Mouse (Mus musculus): ENCODE results near the gene Osbpl3.
A peak's percentile ranks its signal among the peaks of the same experiment; 100 is the strongest.

Gene Osbpl3

DNA sequence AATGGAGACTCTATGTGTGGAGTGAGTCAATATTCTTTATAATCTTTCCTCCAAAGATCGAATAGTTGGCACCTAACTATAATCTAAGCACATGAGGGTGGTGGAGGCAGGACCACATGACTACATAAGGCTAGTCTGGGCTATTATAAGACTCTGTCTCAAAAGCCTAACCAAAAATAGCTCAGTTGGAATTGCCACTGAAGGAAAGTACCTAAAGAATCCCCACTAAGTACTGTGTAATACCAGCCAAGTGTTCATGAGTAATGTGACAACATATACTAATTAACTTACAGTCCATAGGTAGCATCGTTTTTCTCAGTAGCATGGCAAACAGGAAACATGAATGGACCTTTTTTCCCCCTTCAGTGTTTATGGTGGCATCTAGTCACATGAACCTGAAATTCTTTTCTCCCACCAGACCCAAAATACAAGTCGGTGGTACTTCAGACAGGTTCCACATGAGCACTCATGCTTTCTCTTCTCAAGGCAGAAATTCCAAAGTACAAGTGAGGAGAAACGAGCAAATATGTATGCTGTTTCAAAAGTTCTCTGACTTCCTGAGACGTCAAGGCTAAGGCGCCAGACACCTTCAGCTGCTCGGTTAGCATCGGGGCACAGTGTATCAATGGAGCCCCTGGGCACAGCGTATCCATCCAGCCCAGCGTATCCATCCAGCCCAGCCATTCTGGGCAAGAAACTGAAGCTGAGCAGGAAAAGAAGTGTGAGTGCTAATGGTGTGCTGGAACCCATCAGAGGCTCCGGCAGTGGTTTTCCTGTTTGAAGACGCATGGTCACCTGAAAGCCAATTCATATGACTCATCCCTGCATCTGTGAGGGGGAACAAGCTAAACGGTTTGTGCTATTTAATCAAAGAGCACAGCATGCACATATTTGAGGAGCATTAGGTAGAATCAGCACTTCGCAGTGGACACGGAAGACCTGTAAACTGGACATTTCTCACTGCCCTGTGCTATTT is 120.9 kb downstream of the Osbpl3 start:
- DNase-seq (ENCODE audit: low read depth, low spot score), result no peak

DNA sequence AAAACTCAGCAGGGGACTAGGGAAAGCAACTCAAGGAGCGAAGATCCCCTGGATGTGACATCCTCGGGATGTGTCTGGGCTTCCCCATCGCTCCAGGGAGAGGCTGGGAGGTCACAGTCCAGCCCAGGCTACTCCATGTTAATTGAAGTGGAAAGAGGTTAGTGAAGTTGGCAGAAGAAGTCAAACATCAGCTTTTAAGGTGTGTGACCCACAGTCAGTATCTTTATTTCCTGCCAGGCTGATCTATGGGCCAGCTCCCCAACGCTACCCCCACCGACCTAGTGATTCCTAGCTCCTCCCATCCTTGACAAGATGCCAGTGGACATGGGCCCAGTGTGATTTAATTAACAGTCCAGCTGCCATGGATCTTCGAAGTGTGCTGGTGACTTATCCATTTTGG is 122.7 kb downstream of the Osbpl3 start:
- no peak for DNase-seq (ENCODE audit: low read depth, low spot score)

DNA sequence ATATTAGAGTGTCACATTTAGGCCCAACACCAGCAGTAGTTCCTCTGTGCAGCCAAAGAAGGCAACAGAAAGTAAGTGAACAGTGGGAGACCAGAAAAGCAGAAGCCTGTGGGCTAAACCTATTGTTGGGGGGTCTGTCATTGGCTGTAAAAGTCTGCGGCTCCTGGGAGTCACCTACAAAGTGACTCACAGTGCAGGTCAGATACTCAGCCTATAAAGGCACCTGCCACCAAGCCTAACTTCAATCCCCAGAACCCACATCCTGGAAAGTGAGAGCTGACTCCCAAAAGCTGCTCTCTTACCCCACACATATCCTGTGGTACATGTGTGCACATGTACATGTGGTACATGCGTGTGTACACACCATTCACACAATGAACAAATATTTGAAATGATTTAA is 124.5 kb downstream of the Osbpl3 start:
- DNase-seq (ENCODE audit: low read depth, low spot score), result no peak

DNA sequence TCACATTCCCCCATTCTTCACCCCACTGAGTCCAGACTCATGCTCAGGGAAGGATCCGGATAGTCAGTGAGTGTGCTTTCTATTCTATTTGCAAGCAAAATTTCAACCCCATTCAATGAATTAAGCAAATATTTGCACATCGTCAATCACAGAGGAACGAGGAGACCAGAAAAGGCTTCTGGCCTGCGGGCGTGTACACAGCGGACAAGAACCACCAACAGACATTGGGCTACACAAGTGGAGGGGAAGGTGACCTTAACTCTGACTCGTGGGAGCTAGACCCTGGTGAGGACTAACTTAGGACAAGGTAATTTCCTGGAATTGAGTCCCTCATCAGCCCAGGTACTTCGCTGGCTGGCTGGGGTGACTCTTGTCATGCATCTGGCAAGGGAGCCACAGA is 126.6 kb downstream of the Osbpl3 start:
- DNase-seq (ENCODE audit: low read depth, low spot score), result no peak

DNA sequence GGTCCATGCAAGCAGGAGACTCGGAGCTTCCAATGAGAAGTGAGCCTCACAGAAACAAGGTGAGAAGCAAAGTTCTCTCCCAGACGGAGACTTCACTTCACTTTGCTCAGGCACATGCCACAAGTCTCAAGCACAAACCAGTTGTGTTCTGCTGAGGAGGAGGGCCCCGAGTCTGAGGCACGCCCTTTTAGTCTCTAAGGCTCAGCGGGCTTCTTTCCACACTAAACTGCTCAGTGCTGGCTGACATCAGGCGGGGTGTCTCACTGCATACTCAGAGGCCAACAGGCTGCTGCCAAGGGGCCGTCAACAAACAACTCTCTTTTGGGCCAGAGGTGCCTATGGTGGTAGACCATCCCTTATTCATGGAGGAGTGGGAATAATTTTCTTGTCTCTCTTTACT is 127.1 kb downstream of the Osbpl3 start:
- peak; percentile 32 for DNase-seq (ENCODE audit: low read depth, low spot score)

DNA sequence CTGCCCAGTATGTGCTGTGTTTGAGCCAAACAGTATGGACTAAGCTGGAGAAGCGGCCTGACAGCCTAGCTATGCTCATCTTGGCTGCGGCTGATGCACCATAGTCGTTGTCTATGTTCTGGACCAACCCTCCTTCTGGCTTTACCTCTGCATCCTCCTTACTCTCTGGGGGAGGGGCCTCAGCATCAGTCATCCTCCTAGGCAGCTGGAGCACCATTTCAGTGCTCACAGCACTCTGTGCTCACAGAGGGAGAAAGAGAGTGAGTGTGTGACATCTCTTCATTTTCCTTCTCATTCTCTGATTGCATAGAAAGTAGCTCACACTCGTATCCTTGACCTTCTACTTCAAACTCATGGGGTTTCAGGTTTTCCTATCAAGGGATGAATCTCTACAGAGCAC is 129.8 kb downstream of the Osbpl3 start:
- DNase-seq (ENCODE audit: low read depth, low spot score), result no peak

DNA sequence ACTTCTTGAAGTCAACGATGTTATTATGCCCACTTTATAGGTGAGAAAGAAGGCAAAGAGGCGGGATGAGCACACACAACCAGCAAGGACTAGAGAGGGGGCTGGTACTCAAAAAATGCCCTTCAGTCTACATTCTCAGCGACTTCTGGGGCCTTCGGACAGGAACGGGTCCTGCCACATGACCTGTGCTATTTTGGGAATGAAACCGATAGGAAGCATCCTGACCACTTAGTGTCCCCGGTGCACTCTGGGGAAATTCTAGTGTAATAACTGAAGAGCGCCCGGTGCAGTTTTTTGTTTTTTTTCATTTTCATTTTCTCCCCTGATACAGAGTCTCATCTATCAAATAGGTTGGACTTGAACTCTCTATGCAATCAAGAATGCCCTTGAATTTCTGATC is 130.5 kb downstream of the Osbpl3 start:
- DNase-seq (ENCODE audit: low read depth, low spot score), result no peak

DNA sequence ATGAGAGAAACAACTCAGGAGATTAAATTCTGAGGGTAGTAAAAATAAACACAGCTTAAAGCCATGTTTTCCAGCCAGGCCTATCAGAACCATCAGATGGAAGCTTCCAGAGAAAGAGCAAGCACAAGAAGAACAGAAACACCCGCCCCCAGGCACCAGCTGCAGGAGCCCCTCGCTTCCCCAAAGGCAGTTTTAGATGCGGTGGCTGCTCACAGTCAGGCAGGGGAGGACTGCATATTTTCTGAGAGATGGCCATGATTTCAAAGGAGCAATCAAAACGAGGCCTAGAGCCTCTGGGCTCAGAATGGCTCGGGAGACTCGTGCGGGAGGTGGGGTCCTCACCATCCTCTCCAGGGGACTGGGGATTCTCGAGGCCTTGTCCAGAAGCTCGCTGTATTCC is 133.4 kb downstream of the Osbpl3 start:
- DNase-seq (ENCODE audit: low read depth, low spot score), result no peak

DNA sequence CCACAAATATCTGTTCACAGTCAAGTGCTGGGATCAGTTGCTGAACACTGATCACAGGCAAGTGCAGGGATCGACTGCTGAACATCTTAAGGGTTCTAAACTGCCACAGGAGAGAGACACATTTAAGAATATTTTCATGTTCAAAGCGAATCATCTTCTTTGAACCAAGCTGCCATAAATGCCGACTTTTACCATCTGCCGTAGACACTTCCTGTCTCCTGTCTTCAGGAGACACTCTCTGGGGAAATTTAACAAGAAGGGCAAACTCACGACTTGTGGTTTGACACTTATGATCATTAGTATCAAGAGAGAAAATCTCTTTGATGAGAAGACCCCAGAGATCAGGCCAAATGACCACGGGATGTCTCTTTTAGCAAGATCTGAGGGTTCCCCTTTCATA is 134.3 kb downstream of the Osbpl3 start:
- DNase-seq (ENCODE audit: low read depth, low spot score), result no peak

DNA sequence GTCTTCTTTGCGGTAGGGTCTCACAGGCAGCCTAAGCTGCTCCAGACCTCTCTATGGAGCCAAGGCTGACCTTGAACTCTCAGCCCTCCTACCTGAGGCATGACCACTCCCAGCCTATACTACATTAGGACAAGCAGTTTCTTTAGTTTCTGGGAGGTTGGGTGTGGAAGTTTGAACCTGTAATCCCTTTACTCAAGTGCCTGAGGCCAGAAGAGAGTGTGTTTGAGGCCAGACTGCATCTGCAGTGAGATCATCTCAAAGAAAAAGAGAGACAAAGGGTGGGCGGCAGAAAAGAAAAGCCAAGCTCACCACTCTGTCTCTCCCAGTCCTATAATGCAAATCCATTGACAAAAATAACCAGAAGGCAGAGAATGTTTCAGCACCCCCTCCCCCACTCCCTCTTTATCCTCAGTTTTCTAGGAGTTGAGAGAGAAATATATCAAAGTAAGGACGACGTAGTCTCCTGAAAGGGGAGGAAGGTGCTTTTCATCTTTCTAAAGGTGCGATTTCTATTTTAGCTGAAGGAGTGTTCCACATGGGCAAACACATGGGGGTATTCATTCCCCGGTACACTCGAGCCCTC is 137.3 kb downstream of the Osbpl3 start:
- DNase-seq (ENCODE audit: low read depth, low spot score), result no peak

DNA sequence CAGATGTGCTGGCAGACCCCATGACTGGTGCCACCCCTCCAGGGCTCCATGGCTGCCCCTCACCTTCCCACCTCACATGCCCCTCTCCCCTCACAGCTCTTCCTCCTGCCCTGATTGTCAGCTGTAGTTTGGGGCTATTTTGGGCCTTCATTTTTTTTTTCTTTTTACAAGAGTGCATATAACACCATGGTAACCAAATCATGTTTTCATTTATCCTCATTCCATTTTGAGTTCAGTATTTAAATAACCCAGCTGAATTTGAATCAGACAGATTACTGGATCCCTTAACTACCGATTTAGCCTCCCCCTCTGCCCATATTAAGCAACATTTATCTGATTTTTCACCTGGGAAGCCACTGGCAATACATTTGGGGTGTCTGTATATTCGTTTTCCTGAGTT is 137.9 kb downstream of the Osbpl3 start:
- no peak for DNase-seq (ENCODE audit: low read depth, low spot score)

DNA sequence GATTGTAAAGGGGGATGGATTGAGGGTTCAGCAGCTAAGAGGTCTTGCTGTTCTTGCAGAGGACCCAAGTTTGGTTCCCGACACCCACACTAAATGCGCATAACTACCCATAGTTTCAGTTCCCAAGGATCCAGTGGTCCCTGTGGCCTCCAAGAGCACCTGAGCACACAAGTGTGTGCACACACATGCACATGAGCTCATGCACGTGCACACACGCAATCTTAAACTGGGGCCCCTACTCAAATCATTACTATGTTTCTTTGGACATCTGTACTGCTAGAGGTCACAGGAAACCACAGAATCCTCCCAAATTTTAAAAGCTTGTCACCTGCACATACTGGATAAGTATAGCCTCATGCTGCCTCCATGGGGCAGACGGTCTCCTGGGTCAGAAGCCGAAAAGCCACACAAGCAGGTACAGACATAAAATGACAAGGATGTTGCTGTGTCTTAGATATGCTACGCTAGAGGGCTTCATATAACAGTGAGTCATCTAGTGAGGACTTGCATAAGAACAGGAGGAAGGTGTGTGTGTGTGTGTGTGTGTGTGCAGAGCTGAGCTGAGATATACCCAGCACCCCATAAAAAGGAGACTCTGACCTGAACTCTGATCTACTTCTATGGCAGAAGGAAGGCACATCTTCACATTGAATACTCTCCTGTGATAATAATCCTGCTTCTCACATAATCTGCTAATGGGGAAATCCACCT is 139.1 kb downstream of the Osbpl3 start:
- DNase-seq (ENCODE audit: low read depth, low spot score), result no peak

DNA sequence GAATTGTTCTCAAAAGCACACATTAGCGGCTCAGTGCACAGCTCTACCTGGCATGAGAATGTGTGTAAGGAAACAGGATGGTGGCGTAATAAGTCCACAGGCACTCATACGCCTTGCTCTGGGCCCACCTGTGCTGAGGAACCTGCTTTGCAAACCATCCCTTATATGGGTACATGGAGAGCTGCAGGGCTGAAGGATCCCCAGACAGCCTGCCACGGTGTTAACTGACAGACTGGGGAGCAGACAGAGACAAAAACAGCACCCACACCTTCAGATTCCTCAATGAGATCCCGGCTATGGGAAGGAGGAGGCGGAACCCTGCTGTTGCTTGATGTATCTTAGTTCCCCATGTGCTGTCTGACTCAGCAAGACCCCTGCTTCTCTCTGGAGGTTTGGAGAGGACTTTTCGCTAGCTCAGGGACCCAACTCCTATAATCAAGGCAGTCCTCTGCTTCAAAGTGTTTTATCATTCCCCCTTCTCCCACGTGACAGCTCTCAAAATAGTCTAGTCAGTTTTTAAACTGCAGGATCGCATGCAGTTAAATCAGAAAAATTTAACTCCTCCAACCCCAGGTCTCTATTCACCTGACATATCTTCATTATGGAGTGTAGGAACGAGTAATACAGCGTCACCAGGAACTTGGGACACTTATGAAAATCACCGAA is 141.5 kb downstream of the Osbpl3 start:
- DNase-seq (ENCODE audit: low read depth, low spot score), result no peak

DNA sequence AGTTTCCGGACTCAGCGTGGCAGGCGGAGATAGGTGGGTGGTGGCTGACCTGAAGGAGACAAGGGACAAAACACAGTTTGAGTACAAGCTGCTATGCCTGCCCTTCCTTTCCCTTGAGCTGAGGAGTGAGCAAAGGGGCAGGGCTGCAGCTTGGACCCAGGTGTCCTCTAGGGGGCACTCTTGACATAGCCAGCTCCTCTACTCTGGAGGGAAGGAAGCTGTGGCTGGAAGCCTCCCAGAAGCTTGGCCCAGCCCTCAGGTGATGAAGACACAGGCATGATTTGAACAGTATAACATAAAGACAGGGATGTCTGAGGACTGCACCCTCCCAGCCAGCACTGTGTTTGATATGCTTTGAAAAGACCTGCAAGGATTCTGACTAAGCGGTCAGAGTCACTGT is 143.4 kb downstream of the Osbpl3 start:
- DNase-seq (ENCODE audit: low read depth, low spot score), result peak; percentile 57

DNA sequence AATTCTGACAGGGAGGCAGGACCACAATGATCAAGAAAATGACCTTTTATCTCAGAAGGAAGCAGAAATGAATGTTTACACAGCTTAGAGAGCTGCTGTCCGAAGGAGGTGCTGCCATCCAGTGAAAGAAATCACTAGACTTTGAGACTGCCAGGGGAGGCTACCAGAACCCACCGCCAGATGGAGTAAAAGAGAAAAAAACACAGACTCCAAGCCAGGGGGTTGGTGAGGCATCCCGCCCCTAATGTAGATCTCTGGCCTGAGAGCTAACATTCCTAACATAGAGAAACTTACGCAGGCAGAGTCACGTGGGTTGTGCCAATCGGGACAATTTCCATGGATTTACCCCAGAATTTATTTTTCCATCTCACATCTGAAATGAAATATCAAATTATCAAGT is 147.0 kb downstream of the Osbpl3 start:
- no peak for DNase-seq (ENCODE audit: low read depth, low spot score)

DNA sequence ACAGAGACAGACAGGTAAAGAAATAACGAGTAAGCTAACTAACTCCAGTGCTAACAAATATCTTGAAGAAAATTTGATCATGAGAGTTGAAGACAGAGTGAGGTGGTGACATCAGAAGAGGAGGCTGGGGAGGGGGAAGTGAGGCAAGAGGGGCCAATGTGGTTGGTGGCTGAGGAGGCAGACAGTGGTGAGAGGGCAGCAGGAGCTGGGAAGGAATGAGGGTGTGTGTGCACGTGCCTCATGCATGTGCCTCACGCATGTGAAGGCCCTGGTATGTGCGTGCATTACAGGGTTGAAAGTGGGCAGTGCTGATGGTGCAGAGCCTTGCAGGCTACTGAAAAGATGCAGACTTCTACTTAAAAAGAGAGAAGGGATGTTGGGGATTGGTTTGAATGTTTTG is 149.4 kb downstream of the Osbpl3 start:
- no peak for DNase-seq (ENCODE audit: low read depth, low spot score)

DNA sequence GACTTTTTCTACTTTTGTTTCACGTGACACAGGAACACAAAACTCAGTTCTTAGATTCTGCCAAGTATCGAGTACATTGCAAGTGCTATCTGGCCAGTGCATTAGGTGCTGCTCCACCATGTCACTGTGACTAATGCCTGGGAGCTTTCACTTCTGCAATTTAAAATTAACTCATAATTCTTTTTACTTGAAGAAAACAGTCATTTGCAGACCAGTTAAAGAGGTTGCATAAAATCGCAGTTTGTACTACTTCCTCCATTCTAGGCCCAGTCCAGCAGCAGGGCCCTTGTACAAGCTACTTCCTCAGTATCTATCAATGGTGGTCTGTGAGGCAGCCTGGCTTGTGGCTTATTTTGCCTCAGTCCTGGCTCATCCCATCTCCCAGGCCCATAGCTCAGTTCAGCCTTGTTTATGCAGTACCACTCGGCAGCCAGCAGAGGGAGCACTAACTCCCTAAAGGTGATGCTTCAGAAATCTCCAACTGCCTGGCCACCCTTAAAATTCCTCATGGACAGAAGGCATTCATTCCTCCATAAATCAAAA is 151.0 kb downstream of the Osbpl3 start:
- peak; percentile 61 for DNase-seq (ENCODE audit: low read depth, low spot score)

DNA sequence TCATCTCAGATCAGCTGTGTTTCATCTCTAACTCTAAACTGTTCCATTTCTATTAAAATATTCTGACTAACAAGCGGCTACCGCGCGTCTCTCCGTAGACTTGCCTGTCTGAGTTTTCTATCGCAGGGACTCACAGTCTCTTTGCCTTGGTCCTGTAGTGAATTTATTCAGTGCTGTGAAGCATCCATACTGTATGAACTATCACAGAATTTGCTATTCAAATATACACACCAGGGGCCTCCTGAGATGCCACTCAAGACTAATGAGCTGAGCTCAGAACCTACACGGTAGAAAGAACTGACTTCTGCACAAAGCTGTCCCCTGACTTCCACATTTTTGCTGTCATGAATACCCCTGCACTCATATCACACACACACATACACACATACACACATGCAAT is 154.9 kb downstream of the Osbpl3 start:
- DNase-seq (ENCODE audit: low read depth, low spot score), result no peak

DNA sequence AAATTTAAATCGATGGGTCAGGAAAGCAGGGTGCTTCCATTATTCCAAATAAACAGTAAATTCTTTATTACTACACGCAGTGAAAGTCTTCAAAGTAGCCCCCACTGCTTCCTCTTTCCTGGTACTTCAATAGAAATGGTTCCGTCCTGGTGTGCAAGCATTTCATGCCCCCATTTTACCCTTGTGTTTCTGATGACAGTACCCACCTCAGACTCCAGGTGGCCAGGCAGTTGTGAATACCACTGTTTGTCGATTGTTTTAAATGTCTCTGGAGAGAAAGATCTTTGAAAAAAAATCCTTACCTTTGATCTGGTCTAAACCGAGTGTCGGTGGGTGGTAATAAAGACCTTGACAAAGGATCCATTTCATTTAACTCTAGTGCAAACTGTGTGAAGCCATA is 155.4 kb downstream of the Osbpl3 start:
- DNase-seq (ENCODE audit: low read depth, low spot score), result no peak

DNA sequence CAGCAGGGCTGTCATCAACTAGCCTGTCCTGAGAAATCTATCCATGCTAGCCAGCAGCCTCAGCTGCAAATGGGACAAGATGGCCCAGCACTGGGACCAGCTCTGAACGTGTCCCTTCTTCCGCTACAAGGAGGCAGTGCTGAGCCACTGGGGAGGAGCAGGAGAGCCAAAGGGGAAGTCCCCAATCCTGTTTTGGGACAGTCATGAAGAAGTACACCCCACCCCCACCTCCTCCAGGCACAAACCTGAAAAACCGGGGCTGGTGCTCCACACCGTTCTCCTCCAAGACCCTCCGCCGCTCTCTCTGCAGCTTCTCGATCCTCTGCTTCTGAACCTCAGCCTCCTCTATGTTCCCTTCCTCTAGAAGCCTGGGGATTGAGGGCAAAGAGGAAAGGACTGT is 156.9 kb downstream of the Osbpl3 start:
- DNase-seq (ENCODE audit: low read depth, low spot score), result no peak

DNA sequence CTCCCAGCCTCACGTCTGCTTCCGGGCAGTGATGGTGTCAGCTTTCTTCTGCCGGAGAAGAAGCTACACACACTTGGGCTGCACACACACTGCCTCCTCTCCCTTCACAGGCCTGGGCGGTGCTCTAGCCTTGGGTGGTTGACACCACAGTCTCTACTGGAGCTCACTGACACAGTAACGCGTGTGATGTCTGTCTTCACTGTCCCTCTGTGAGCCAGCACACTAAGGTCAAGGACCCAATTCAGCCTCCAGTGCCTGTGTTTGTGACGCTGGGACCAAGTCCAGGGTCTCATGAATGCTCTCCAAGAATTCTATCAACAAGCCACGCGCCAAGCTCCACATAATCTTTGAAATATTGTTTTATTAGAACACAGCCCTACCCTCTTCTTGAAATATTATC is 158.3 kb downstream of the Osbpl3 start:
- DNase-seq (ENCODE audit: low read depth, low spot score), result no peak

DNA sequence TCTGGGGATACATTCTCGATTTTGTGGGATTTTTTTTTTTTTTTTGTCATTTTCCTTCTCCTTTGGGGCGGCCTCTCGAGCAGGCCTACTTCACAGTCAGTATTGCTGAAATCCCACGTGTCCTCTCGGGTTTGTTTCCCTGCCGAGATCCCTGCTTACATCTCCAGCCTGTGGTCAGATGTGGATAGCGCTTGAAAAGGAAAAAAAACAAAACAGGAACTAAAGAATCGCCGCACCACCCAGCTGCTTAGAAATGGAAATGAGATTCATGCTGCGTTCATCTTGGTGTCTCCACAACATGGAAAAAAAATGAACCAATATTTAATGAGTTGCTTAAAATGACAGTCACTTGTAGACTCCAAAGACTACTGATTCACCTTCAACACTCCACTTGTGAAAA is 160.9 kb downstream of the Osbpl3 start:
- DNase-seq (ENCODE audit: low read depth, low spot score), result no peak

Data from skeletal muscle tissue, adult 2 months (tissue).